In the genomic region with DNA sequence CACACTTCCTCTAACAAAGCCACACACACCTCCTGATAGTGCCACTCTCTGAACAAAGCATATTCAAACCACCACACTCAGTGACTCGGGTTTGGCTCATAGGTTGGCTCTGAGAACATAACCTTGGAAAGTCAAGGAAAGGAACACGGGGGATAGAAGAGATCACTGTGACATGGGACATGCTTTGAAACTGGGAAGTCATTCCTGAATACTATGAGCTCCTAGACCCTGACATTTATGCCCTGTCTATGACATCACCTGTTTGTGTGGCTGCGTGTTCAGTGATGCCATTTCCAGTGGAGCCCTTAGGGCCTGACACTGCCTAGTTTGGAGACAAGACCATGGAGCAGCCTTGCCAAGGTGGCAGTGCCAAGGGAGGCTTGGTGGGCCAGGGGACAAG, we compare ENCODE assay signal across 20 mouse cellular contexts. TPM values are rescaled to one million over a fixed set of nuclear protein-coding genes. Genes with fewer than 3 reads are reported as not detected.
DNase-seq lines count a peak whose midpoint lies in the region; TF ChIP-seq lines count a peak whose summit lies in the region.
"Had no signal": no experiment of that assay in that cellular context is flagged by ENCODE, and none has a peak within 500 bp of the region (broad histone marks: within the 10 kb centered on the region; RNA-seq: fewer than 3 reads in every experiment).

No protein-coding gene starts in this region.

- peak overlapping the region; percentile 87; the same call in 1 of the 2 replicates for H3K27ac ChIP-seq in heart, embryonic 10.5 days
- H3K27ac ChIP-seq in testis, adult 2 months (ENCODE audit: control insufficient read depth, insufficient read depth, low read depth, low read length), result no peak overlapping the region
- H3K27ac ChIP-seq: embryonic facial prominence, embryonic 10.5 days; embryonic facial prominence, embryonic 12.5 days; forebrain, embryonic 13.5 days; forebrain, embryonic 15.5 days had no signal

- H3K9me3 ChIP-seq in heart, embryonic 10.5 days, result no peaks in the 10 kb centered on the region
- H3K9me3 ChIP-seq: embryonic facial prominence, embryonic 10.5 days; embryonic facial prominence, embryonic 12.5 days; forebrain, embryonic 13.5 days; forebrain, embryonic 15.5 days; G1E had no signal

- no peak; the same call in 1 of the 2 replicates for TF ChIP-seq POLR2A in testis, adult 2 months (IDR thresholded peaks at IDR 0.05; ENCODE audit: control insufficient read depth, low read depth, low read length)

- no peak overlapping the region for H3K4me3 ChIP-seq in heart, embryonic 10.5 days
- peak overlapping the region; percentile 41 for H3K4me3 ChIP-seq in testis, adult 2 months (ENCODE audit: control insufficient read depth, low read depth, low read length)
- H3K4me3 ChIP-seq: embryonic facial prominence, embryonic 10.5 days; embryonic facial prominence, embryonic 12.5 days; forebrain, embryonic 13.5 days; forebrain, embryonic 15.5 days had no signal

- 78% methylated on average over 3 of the region's 3 CpGs for WGBS in heart, embryonic 10.5 days

- peak; percentile 74 to 77 for DNase-seq in adrenal gland, adult (ENCODE audit: inconsistent age in 2 of 2, low spot score in 1 of 2)
- no peak for DNase-seq in adrenal gland, postnatal 14 days
- peak; percentile 30 to 47 for DNase-seq in adrenal gland, postnatal 36 days
- DNase-seq in adrenal gland, adult 18-20 months (ENCODE audit: low spot score in 2 of 2), result no peak
- DNase-seq in heart, embryonic 10.5 days (ENCODE audit: low spot score), result no peak
- no peak for DNase-seq in heart, adult 8-10 months (ENCODE audit: low spot score)
- DNase-seq in testis, postnatal 14 days (ENCODE audit: low spot score), result no peak
- DNase-seq: adrenal gland, postnatal 25 days; B cell, adult 2 months; cerebellum, adult 11-12 months; cerebellum, adult 2 months; cerebellum, adult 9-10 months; forebrain, postnatal 0 days had no signal

- TF ChIP-seq CTCF in testis, adult 2 months (IDR thresholded peaks at IDR 0.05; ENCODE audit: control insufficient read depth, insufficient read depth, insufficient replicate concordance, low read depth, low read length), result no peak

- peaks cover 1% of the 10 kb centered on the region; the same call in 1 of the 2 replicates for H3K36me3 ChIP-seq in heart, embryonic 10.5 days
- no peaks in the 10 kb centered on the region for H3K36me3 ChIP-seq in testis, adult 2 months (ENCODE audit: control insufficient read depth, insufficient read depth, low read length)
- H3K36me3 ChIP-seq: embryonic facial prominence, embryonic 10.5 days; embryonic facial prominence, embryonic 12.5 days; forebrain, embryonic 15.5 days; G1E had no signal

- peaks cover 41% of the 10 kb centered on the region for H3K4me1 ChIP-seq in heart, embryonic 10.5 days
- no peaks in the 10 kb centered on the region for H3K4me1 ChIP-seq in testis, adult 2 months (ENCODE audit: control insufficient read depth, insufficient read depth, low read length)
- H3K4me1 ChIP-seq: embryonic facial prominence, embryonic 12.5 days; forebrain, embryonic 13.5 days; forebrain, embryonic 15.5 days had no signal

- no peaks in the 10 kb centered on the region for H3K27me3 ChIP-seq in heart, embryonic 10.5 days (ENCODE audit: insufficient read depth, poor library complexity, severe bottlenecking)
- no peaks in the 10 kb centered on the region for H3K27me3 ChIP-seq in testis, adult 2 months (ENCODE audit: control insufficient read depth, insufficient read depth, low read length)
- H3K27me3 ChIP-seq: embryonic facial prominence, embryonic 12.5 days; forebrain, embryonic 13.5 days; forebrain, embryonic 15.5 days; Patski had no signal

RNA-seq across cellular contexts. Expression of gene Adarb1, which starts 39.6 kb away (rescaled TPM):
- total RNA-seq in adrenal gland, postnatal 14 days (2021), result 21.9 and 28.4 TPM in 2 replicates
- 10 to 100 TPM; 10.8 to 68.2 TPM for total RNA-seq in adrenal gland, postnatal 36 days (2021)
- 100 to 1,000 TPM in 1 of 2 experiments, 10 to 100 TPM in 1; 31.3 to 113 TPM for total RNA-seq in adrenal gland, adult 18-20 months (2021)
- polyA plus RNA-seq in heart, embryonic 10.5 days (2016; fragmentation: Nextera tagmentation; extraction: Ambion mirVana), result 9.2 and 9.9 TPM in 2 replicates
- total RNA-seq in heart, adult 8-10 months (2022), result 10 to 100 TPM; 12.4 to 17.7 (median 16.4) TPM
- 10.9 and 12.9 TPM in 2 replicates for polyA plus RNA-seq in testis, adult 2 months (2012; rRNA removed)
- polyA plus RNA-seq: G1E had no signal

RNA-seq across cellular contexts. Expression of gene Fam207a, which starts 57.9 kb away (rescaled TPM):
- 21.6 and 27.2 TPM in 2 replicates for total RNA-seq in adrenal gland, postnatal 14 days (2021)
- total RNA-seq in adrenal gland, postnatal 36 days (2021), result 10 to 100 TPM; 19.2 to 25.0 TPM
- total RNA-seq in adrenal gland, adult 18-20 months (2021), result 10 to 100 TPM; 19.5 to 21.9 TPM
- 30.7 and 45.6 TPM in 2 replicates for polyA plus RNA-seq in heart, embryonic 10.5 days (2016; fragmentation: Nextera tagmentation; extraction: Ambion mirVana)
- total RNA-seq in heart, adult 8-10 months (2022), result 10 to 100 TPM in 1 of 4 experiments, 1 to 10 TPM in 3; 8.0 to 12.4 (median 9.1) TPM
- polyA plus RNA-seq in testis, adult 2 months (2012; rRNA removed), result 10.4 and 10.7 TPM in 2 replicates

Comparison
In these comparisons a context has a peak if more than half of its experiments do, and no peak if none do; other contexts are left out.
1. DNase-seq: peak in adrenal gland, adult (2 of 2) and adrenal gland, postnatal 36 days (2 of 2); none in adrenal gland, postnatal 14 days (single experiment), adrenal gland, adult 18-20 months (0 of 2), heart, embryonic 10.5 days (single experiment), heart, adult 8-10 months (single experiment) and testis, postnatal 14 days (single experiment).